8 mouse cellular contexts compared by ENCODE assay signal in the genomic region with DNA sequence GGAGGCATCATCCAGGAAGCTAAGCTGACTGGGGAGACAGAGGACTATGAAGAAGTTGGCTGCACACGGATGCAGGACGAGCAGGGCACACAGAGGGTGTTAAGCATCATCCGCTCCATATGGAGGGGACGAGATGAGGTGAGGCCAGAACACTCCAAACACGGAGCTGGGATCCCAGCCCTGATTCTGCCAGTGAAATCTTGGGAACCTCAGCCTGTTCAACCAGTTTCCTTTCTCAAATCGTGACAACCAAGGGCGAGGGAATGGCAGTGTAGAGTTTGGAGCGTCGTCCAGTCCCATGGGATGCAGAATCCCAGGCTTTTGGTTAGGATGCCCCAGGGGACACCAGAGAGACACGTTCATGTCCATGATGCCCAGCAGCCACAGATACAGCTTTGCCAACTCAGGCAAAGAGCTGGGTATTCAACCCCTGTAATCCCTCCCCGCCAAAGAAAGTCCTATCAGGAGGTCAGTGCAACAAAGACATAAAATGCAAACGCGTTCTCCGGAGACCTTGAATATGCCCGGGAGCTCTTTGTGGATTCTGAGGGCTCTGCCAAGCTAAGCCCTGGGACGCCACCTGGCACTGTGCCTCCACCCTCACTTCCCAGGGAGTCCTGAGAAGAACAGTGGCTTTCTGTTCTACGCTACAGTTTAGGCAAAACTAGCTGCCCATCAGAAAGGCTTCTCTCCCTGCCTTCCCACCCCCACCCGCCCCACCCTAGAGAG.
DNase-seq lines count a peak whose midpoint lies in the region; ATAC-seq lines count a peak whose summit lies in the region.

No protein-coding gene starts in this region.

- no peaks in the 10 kb centered on the region for H3K9me3 ChIP-seq in heart, embryonic 12.5 days (replicated peaks)
- no peaks in the 10 kb centered on the region for H3K9me3 ChIP-seq in midbrain, embryonic 11.5 days (ENCODE audit: control insufficient read depth, low read length)

- intact Hi-C loops in heart, postnatal 10 days (cut with DNase I): no loop called here

- H3K4me1 ChIP-seq in heart, embryonic 12.5 days (replicated peaks): peaks cover 35% of the 10 kb centered on the region
- H3K4me1 ChIP-seq in midbrain, embryonic 11.5 days (ENCODE audit: control insufficient read depth, insufficient read depth, low read length): peaks cover 13% of the 10 kb centered on the region

- 75% methylated on average over 18 of the region's 18 CpGs for WGBS in heart, embryonic 12.5 days
- WGBS in midbrain, embryonic 11.5 days: 69% methylated on average over 18 of the region's 18 CpGs

- H3K27me3 ChIP-seq in heart, embryonic 12.5 days (replicated peaks): no peaks in the 10 kb centered on the region
- no peaks in the 10 kb centered on the region for H3K27me3 ChIP-seq in midbrain, embryonic 11.5 days (ENCODE audit: control insufficient read depth, insufficient read depth, low read length)

- H3K4me2 ChIP-seq in heart, embryonic 12.5 days: no peak overlapping the region
- H3K4me2 ChIP-seq in midbrain, embryonic 11.5 days: no peak overlapping the region

- peak; percentile 97 for DNase-seq in heart, adult 11 months
- peak; percentile 79 for DNase-seq in 3134 (ENCODE audit: extremely low read depth, insufficient read length, low spot score)
- DNase-seq in cerebellum, adult 9-10 months: peak; percentile 83
- DNase-seq in heart, postnatal 10 days: peak; percentile 80 to 83
- DNase-seq in midbrain, embryonic 11.5 days (ENCODE audit: low spot score, missing footprints): no peak
- no peak for DNase-seq in embryo, embryonic 9.5 days (ENCODE audit: extremely low spot score)
- DNase-seq in spleen, postnatal 10 days (ENCODE audit: low spot score in 2 of 2): no peak

- peaks cover 33% of the 10 kb centered on the region for H3K36me3 ChIP-seq in heart, embryonic 12.5 days
- no peaks in the 10 kb centered on the region for H3K36me3 ChIP-seq in midbrain, embryonic 11.5 days (ENCODE audit: control insufficient read depth, insufficient read depth, low read length)

- no peak overlapping the region for H3K4me3 ChIP-seq in heart, embryonic 12.5 days
- H3K4me3 ChIP-seq in midbrain, embryonic 11.5 days (ENCODE audit: low read depth, low read length): no peak overlapping the region

- H3K27ac ChIP-seq in heart, embryonic 12.5 days (ENCODE audit: poor library complexity, severe bottlenecking): no peak overlapping the region
- H3K27ac ChIP-seq in midbrain, embryonic 11.5 days (ENCODE audit: low read depth, low read length): peak overlapping the region; percentile 22; the same call in 1 of the 2 replicates

- H3K9ac ChIP-seq in heart, embryonic 12.5 days: no peak overlapping the region
- no peak overlapping the region for H3K9ac ChIP-seq in midbrain, embryonic 11.5 days (ENCODE audit: low read length)

- no peak for ATAC-seq in heart, embryonic 12.5 days (ENCODE audit: insufficient number of reproducible peaks, low FRiP score)
- ATAC-seq in midbrain, embryonic 11.5 days (ENCODE audit: low FRiP score): no peak

Comparison
In these comparisons a context has a peak if more than half of its experiments do, and no peak if none do; other contexts are left out.
1. DNase-seq: peak in heart, adult 11 months (single experiment), 3134 (single experiment), cerebellum, adult 9-10 months (single experiment) and heart, postnatal 10 days (2 of 2); none in midbrain, embryonic 11.5 days (single experiment), embryo, embryonic 9.5 days (single experiment) and spleen, postnatal 10 days (0 of 2).